Mouse (Mus musculus) cortical plate, adult 2 months (tissue): ENCODE results near the gene Cgnl1.

Experiments used
- CTCF ChIP-seq: fragments of 200-500 bp; IDR thresholded peaks from 2 replicates; pipeline ENCODE4 v1.5.1; 2011; ENCODE audit warnings: mild to moderate bottlenecking, control low read depth, low read length; ENCODE audit not compliant: insufficient read depth; ENCODE audit errors: extremely low read depth
- POLR2A ChIP-seq: fragments of 200-500 bp; IDR thresholded peaks from 2 replicates; pipeline ENCODE4 v1.6.1; 2011; ENCODE audit warnings: mild to moderate bottlenecking, low read length, control low read depth; ENCODE audit not compliant: insufficient read depth; ENCODE audit errors: extremely low read depth

GRCm38 (mm10) chr9:71746405-71746804 is 25.0 kb downstream of the Cgnl1 start:
- TF ChIP-seq POLR2A, result no peak
- TF ChIP-seq CTCF, result no peak
